Mouse (Mus musculus) forebrain, embryonic 10.5 days (tissue): ENCODE results near the gene Spats2. TPM values are rescaled to one million over a fixed set of nuclear protein-coding genes. Genes with fewer than 3 reads are reported as not detected.
"Not testable (repeated sequence)": the region's sequence is repeated elsewhere in the genome, so short reads cannot be mapped to it uniquely, and the experiment has no call there.

Experiments used
- DNase-seq: peaks from one replicate; pipeline ENCODE4 v3.0.0-alpha.2; 2017; ENCODE audit warnings: low spot score; ENCODE audit errors: extremely low spot score
- H3K27ac ChIP-seq: fragments of 300-500 bp; sonication (generic); 2 replicates; pipeline ENCODE4 v1.5.1; 2016; ENCODE audit warnings: mild to moderate bottlenecking
- H3K27me3 ChIP-seq: fragments of 300-500 bp; sonication (generic); 2 replicates; pipeline ENCODE4 v1.6.1; 2016; ENCODE audit warnings: mild to moderate bottlenecking; ENCODE audit not compliant: poor library complexity, severe bottlenecking
- H3K36me3 ChIP-seq: fragments of 300-500 bp; sonication (generic); replicated peaks from 2 replicates; pipeline ENCODE4 v1.6.1; 2016; ENCODE audit warnings: mild to moderate bottlenecking, moderate library complexity
- H3K4me1 ChIP-seq: fragments of 300-500 bp; sonication (generic); 2 replicates; pipeline ENCODE4 v1.6.1; 2016
- H3K4me3 ChIP-seq: fragments of 300-500 bp; sonication (generic); 2 replicates; pipeline ENCODE4 v1.5.1; 2016; ENCODE audit warnings: mild to moderate bottlenecking, moderate library complexity
- H3K9me3 ChIP-seq: fragments of 300-500 bp; sonication (generic); 2 replicates; pipeline ENCODE4 v1.6.1; 2016; ENCODE audit warnings: mild to moderate bottlenecking, moderate library complexity
- WGBS: fragments of 180-500 bp; shearing (Covaris S2); methylation state at CpG from one replicate; pipeline ENCODE4 v1.1.7; 2016; 5-methylcytosine and 5-hydroxymethylcytosine counted together
- polyA plus RNA-seq: library from polyadenylated mRNA; unstranded; fragments of >200 nt; fragmentation: Nextera tagmentation; extraction: Ambion mirVana; gene quantifications from 2 replicates; pipeline ENCODE4 v1.2.1, GENCODE M21; 2016

The Spats2 gene
- polyA plus RNA-seq = 53.5 and 56.5 TPM in 2 replicates

DNA sequence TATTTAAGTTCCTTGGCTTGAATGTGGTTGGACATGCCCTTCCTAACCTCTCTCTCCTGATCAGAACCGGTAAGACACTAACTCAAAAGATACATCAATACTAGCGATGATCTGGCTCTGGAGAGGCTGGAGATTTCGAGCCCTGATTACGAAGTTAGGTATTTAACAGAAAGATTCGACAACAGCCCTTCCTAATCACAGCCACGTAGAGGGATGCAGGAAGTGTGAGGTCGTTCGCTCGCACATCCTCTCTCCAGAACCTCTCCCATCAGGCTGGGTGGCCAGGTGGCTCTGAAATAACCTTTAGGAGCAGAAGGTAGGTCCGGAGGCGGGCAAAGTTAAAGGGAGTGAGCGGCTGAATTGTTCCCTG is at the start of gene Spats2:
Spats2 (plus strand) TSS at position 206 of the 370 bp plus-strand sequence.
- Histone ChIP-seq H3K36me3 (peaks cover 15% of the 10 kb centered on the region; the same call in 1 of the 2 replicates), H3K27me3 (peaks cover 17% of the 10 kb centered on the region; the same call in 1 of the 2 replicates), H3K4me3 (peak within 1 kb of the TSS; percentile 86), H3K9me3 (no peaks in the 10 kb centered on the region), H3K4me1 (peaks cover 45% of the 10 kb centered on the region), H3K27ac (peak within 1 kb of the TSS; percentile 98)
- no peak for DNase-seq
- WGBS = 1% methylated on average over 12 of the region's 12 CpGs

DNA sequence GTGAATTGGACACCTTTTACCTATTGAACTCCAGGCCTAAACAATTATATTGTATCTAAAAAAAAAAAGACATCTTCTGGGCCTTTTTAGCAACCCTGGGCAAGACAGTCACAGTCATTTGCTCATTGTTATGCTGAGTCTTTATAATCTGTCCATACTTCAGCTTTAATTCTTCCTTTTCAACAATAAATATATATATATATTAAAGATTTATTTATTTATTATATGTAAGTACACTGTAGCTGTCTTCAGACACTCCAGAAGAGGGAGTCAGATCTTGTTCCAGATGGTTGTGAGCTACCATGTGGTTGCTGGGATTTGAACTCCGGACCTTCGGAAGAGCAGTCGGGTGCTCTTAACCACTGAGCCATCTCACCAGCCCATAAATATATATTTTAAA is 49.7 kb upstream of the Spats2 start:
- DNase-seq, H3K27me3 ChIP-seq, H3K27ac ChIP-seq, H3K9me3 ChIP-seq: not testable (repeated sequence)
- Histone ChIP-seq H3K4me3 (peak overlapping the region; percentile 80), H3K36me3 (peaks cover 47% of the 10 kb centered on the region), H3K4me1 (peaks cover 42% of the 10 kb centered on the region)
- 97% methylated on average over 3 of the region's 3 CpGs for WGBS

DNA sequence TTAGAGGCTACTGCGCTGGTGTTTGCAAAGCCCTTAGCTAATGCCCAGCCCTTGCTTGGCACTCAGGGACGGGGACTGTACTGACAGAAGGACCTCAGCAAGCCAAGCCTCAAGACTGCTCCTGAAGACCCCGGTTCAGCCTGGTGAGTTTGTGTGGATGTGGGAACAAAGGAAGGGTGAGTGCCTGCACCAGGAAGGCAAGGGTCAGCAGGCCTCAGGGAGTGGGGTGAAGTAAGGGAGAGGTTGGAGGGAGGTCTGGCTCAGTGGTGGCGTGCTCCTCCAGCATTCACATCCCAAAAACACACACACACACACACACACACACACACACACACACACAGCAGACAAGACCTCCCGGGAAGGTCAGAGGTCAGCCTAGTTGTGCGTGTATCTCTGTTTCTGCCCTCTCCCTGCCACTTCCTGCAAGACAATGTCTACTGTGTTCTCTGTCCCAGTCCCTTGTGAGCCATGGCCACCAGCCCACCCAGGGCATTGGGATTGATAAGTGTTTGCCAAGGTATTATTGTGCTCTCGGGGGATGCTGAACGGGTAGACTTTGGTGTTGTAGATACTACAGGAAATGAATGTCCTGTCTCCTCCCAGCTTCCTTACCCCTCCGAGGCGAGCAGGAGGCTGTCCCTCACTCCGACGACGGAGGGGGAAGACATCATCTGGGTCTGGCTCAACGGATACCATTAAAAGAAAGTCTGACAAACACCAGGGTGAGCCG is 47.4 kb upstream of the Spats2 start:
- DNase-seq = no peak
- 83% methylated on average over 15 of the region's 15 CpGs for WGBS
- no peak overlapping the region for H3K27ac ChIP-seq
- peaks cover 43% of the 10 kb centered on the region for H3K4me1 ChIP-seq
- no peak overlapping the region for H3K4me3 ChIP-seq
- peaks cover 71% of the 10 kb centered on the region for H3K36me3 ChIP-seq
- H3K27me3 ChIP-seq = peaks cover 14% of the 10 kb centered on the region
- no peaks in the 10 kb centered on the region for H3K9me3 ChIP-seq

DNA sequence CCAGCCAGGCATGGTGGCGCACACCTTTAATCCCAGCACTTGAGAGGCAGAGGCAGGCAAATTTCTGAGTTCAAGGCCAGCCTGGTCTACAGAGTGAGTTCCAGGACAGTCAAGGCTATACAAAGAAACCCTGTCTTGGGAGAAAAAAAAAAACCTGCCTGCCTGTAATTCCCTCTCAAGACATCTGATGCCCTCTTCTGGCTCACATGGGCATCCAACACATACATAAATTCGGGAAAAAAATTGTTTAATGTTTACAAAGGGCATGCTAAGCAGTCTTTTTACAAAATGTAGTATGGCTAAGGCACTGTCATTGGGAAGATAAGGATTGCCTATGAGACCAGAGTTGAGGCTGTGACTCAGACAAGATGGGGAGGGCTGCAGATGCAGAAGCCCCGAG is 45.9 kb upstream of the Spats2 start:
- H3K27me3 ChIP-seq = peaks cover 29% of the 10 kb centered on the region
- no peaks in the 10 kb centered on the region for H3K9me3 ChIP-seq
- H3K4me1 ChIP-seq = peaks cover 49% of the 10 kb centered on the region
- H3K4me3 ChIP-seq = no peak overlapping the region
- no peak for DNase-seq
- no peak overlapping the region for H3K27ac ChIP-seq
- H3K36me3 ChIP-seq = peaks cover 77% of the 10 kb centered on the region
- WGBS = 90% methylated on average over 3 of the region's 3 CpGs

DNA sequence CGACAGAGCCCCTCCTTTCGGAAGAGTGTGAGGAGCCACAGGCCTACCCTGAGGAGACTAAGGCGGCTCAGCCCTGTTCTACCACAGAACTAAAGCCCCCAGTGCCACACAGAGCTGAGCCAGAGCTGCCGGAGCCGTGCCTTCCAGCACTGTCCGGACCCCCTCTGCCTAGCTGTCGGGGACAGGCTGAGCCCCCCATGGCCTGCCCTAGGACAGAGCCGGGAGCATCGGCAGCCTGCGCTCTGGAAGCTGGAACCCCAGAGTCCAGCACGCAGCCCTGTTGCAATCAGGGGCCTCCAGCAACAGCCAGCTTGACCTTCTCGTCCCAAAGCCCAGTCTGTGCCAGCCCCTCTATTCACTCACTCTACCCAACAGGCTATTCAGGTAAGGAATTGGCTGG is 43.4 kb upstream of the Spats2 start:
- Histone ChIP-seq H3K27ac (no peak overlapping the region), H3K36me3 (peaks cover 66% of the 10 kb centered on the region)
- 94% methylated on average over 12 of the region's 12 CpGs for WGBS

DNA sequence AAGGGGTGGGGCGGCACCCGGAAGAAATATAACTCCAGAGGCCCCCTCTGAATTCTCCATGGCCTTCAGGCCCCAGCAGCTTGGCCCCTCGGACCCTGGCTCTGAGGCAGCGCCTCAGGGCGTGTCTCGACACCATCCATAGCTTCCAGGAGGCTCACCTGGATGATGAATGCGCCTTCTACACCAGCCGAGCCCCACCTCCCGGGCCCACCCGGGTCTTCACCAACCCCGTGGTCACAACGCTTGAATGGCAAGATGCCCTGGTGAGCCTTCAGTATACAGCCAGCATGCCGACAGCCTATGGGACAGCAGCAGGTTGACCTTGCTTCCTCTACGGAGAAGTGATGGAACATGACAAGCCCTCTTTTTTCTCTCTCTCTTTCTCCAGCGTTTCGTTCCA is 42.9 kb upstream of the Spats2 start:
- Histone ChIP-seq H3K27ac (no peak overlapping the region), H3K9me3 (no peaks in the 10 kb centered on the region; the same call in 1 of the 2 replicates), H3K27me3 (peaks cover 59% of the 10 kb centered on the region), H3K36me3 (peaks cover 61% of the 10 kb centered on the region), H3K4me3 (no peak overlapping the region), H3K4me1 (peaks cover 34% of the 10 kb centered on the region)
- DNase-seq = no peak
- 91% methylated on average over 16 of the region's 16 CpGs for WGBS

More for the DNA sequence above, 43.4 kb upstream of the Spats2 start:
- H3K4me3 ChIP-seq = no peak overlapping the region
- no peak for DNase-seq
- H3K27me3 ChIP-seq = peaks cover 54% of the 10 kb centered on the region
- H3K9me3 ChIP-seq = no peaks in the 10 kb centered on the region; the same call in 1 of the 2 replicates
- peaks cover 34% of the 10 kb centered on the region for H3K4me1 ChIP-seq

DNA sequence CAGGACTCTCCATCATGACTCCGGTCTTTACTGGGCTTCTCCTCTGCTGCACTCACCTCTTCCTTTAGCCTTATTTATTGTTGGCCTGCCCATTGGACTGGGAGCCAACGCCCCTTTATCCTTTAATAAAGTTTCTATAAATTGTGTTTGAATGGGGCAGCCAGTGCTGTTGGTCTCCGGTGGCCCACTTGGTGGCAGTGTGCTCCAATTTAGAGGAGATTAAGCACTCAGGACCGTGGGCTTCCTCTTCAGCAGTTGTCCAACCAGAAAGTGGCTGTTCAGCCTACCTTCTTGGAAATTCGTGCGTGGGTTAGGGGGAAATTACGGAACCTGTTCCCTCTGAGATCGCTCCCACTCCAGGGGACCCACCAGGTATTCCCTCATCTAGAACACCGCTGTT is 42.5 kb upstream of the Spats2 start:
- Histone ChIP-seq H3K4me3 (no peak overlapping the region), H3K4me1 (peaks cover 34% of the 10 kb centered on the region), H3K27me3 (peaks cover 63% of the 10 kb centered on the region), H3K9me3 (no peaks in the 10 kb centered on the region; the same call in 1 of the 2 replicates), H3K27ac (no peak overlapping the region), H3K36me3 (peaks cover 57% of the 10 kb centered on the region)
- peak; percentile 48 for DNase-seq
- WGBS = 75% methylated on average over 9 of the region's 9 CpGs

DNA sequence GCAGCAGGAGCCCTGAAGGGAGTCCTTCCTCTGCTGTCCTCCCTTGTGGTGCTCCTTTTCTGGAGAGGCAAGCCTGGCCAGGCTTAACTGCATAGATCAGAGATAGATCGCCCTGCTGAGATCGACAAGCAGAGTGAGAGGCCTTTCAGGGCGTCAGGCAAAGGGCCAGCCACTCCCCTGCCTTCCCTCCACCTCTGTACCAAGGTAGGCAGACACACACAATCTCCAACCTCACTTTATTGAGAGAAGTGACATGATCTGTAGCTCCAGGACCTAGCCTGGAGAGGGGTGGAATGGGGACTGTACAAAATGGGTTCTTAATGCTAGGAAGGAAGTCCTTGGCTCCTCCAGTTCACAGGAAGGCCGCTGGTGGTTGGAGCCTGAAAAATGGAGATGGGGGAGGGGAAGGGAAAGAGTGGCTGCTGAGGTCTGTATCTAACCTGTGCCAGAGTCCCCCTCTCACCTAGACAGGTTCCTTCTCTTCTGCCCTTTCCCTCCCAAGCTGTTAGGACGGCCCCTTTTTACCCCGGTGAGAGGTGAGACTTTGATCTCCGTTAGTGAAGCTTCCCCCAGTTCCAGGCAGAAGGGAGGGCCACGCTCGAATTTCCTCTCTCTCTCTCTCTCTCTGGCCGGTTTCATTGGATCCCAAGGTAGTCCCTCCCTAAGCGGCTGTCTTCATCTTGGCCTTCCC is 41.7 kb upstream of the Spats2 start:
- Histone ChIP-seq H3K27me3 (peaks cover 71% of the 10 kb centered on the region), H3K36me3 (peaks cover 49% of the 10 kb centered on the region), H3K27ac (no peak overlapping the region), H3K4me3 (peak overlapping the region; percentile 23), H3K4me1 (peaks cover 34% of the 10 kb centered on the region), H3K9me3 (no peaks in the 10 kb centered on the region; the same call in 1 of the 2 replicates)
- 5% methylated on average over 11 of the region's 11 CpGs for WGBS
- DNase-seq = no peak

DNA sequence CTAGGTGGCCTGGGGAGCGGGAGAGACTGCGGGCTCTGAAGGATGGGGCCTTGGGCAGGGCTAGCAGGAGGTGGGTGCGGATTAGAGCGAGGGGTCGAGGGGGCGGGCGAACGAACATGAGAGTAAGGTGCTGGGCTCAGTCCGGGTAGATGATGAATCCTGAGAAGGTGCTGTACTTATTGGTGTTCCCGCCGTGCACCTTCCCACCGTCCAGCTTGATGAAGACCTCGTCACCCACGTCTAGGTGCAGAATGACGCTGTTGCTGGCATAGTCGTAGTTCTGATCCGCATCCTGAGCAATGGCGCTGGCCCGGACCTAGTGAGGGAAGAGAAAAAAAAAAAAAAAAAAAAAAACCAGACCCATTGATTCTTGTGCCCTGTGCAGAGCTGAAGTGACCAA is 41.1 kb upstream of the Spats2 start:
- no peak for DNase-seq
- Histone ChIP-seq H3K4me1 (peaks cover 38% of the 10 kb centered on the region), H3K4me3 (peak overlapping the region; percentile 23), H3K9me3 (no peaks in the 10 kb centered on the region; the same call in 1 of the 2 replicates), H3K27me3 (peaks cover 77% of the 10 kb centered on the region), H3K27ac (no peak overlapping the region), H3K36me3 (peaks cover 43% of the 10 kb centered on the region)
- WGBS = 6% methylated on average over 19 of the region's 19 CpGs

DNA sequence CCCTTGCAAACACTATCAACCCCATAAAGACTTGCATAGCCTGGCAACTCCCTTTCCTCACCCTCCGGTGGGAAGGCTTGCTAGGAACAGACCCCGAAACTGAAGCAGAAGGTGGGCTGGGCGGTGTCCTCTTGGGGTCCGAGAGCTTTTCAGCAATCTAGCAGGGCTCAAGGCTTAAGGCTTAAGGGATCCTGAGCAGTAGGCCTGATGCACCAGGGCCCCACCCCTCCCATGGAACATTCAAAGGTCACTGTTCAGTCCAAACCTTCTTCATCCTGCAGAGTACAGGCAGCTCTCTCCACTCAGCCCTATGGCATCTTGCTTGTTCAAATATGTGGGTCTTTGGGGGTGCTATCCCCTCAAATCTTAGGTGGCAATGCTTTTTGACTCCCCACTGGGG is 39.7 kb upstream of the Spats2 start:
- Histone ChIP-seq H3K4me3 (no peak overlapping the region), H3K4me1 (peaks cover 52% of the 10 kb centered on the region), H3K27me3 (peaks cover 91% of the 10 kb centered on the region), H3K9me3 (no peaks in the 10 kb centered on the region; the same call in 1 of the 2 replicates), H3K36me3 (peaks cover 30% of the 10 kb centered on the region), H3K27ac (no peak overlapping the region)
- no peak for DNase-seq
- WGBS = 67% methylated on average over 4 of the region's 4 CpGs

DNA sequence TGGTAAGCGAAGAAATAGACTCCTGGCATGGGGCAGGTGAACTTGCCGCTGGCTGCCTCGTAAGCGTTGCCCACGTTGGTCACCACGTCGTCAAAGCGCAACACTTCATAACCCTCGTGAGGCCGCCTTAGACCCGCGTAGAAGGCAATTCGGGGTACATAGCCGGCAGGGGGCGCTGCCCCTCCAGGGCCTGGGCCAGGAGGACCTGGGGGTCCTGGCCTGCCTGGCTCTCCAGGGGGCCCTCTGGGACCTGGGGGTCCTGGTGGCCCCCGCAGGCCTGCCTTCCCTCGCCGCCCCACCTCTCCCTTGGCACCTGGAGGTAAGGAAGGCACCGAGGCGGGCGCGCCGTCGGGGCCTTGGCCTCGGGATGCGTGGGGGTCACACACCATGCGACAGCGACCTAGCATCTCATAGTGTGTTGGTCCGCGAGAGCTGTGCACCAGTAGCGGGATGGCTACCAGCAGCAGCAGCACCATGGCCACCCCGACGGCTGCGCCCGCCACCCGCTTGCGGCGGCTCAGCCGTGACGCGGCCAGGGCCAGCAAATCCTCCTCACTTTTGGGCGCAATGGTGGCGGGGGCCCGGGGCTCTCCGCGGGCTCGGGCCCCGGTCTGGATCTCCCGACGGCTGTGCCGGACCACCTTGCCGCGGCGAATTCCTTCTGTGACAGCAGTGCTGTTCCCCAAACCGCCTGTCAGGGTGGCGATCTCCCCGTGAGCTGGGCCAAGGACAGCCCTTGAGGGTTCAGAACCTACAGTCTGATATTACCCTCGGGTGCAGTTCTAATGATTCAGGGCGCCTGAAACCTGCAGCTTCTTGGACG is 38.3 kb upstream of the Spats2 start, which contains the start of gene C1ql4:
C1ql4 (minus strand) TSS at position 565 of the 823 bp plus-strand sequence.
- no peak for DNase-seq
- peaks cover 15% of the 10 kb centered on the region for H3K36me3 ChIP-seq
- peak within 1 kb of the TSS; percentile 40 for H3K4me3 ChIP-seq
- peak within 1 kb of the TSS; percentile 62 for H3K27ac ChIP-seq
- no peaks in the 10 kb centered on the region; the same call in 1 of the 2 replicates for H3K9me3 ChIP-seq
- peaks cover 100% of the 10 kb centered on the region for H3K27me3 ChIP-seq
- peaks cover 52% of the 10 kb centered on the region for H3K4me1 ChIP-seq
- 7% methylated on average over 60 of the region's 60 CpGs for WGBS

DNA sequence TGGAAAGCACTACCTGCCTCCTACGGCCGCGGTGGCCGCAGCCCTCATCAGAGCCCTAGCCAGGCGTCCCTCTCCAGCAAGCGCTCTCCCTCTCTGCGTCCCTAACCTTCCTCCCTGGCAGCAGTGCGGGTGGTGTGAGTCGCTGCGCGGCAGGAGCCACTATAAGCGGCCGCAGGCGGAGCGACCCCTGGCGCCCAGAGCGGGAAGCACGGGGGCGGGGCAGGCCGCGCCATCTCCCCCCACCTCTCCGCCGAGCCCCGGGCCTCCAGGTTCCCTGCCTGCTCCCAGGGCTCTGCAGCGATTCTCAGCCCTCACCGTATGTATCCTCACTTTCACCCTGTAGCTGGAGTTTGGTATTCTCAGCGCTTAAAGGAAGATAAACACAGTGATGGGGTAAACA is 37.4 kb upstream of the Spats2 start:
- WGBS = under 1% methylated on average over 27 of the region's 27 CpGs
- peaks cover 100% of the 10 kb centered on the region for H3K27me3 ChIP-seq
- H3K4me1 ChIP-seq = peaks cover 60% of the 10 kb centered on the region
- DNase-seq = peak; percentile 83
- H3K4me3 ChIP-seq = peak overlapping the region; percentile 40
- peak overlapping the region; percentile 62 for H3K27ac ChIP-seq
- H3K9me3 ChIP-seq = no peaks in the 10 kb centered on the region; the same call in 1 of the 2 replicates
- H3K36me3 ChIP-seq = peaks cover 7% of the 10 kb centered on the region
